Mouse (Mus musculus) liver, embryonic 14.5 days (tissue): ENCODE measurements at regions not wholly inside any gene's neighbourhood (a gene's known extent, or its start where the extent isn't known, plus 50 kb on each side); places are given as distances from the start of the nearest gene placed in this dataset.

Source experiments
- ATAC-seq: fragments of 200-750 bp; cut with Nextera tagmentation; 2 replicates; pipeline ENCODE4 v1.8.0; 2017; ENCODE audit warnings: moderate number of reproducible peaks, mild to moderate bottlenecking, moderate library complexity; ENCODE audit not compliant: insufficient read depth
- DNase-seq, 3 experiments: peaks; one replicate each; pipeline ENCODE4 v3.0.0-alpha.2; 2012 to 2013; ENCODE audit warnings: low read depth in 3 of 3, low spot score in 3 of 3
- H3K27ac ChIP-seq: fragments of 300-500 bp; sonication (generic); 2 replicates; pipeline ENCODE4 v1.5.1; 2014; ENCODE audit warnings: moderate library complexity, mild to moderate bottlenecking, control low read depth, inconsistent platforms
- H3K27me3 ChIP-seq: fragments of 300-500 bp; sonication (generic); 2 replicates; pipeline ENCODE4 v1.6.1; 2014; ENCODE audit warnings: mild to moderate bottlenecking, low read length, moderate library complexity; ENCODE audit not compliant: control insufficient read depth, insufficient read depth
- H3K36me3 ChIP-seq: fragments of 300-500 bp; sonication (generic); replicated peaks from 2 replicates; pipeline ENCODE4 v1.6.1; 2014; ENCODE audit warnings: low read depth; ENCODE audit not compliant: control insufficient read depth, insufficient read depth
- H3K4me1 ChIP-seq, 2 experiments: fragments of 200-500 bp in 1 of 2; fragments of 300-500 bp in 1 of 2; sonication (generic) in 1 of 2; replicated peaks; 2 replicates each; pipeline ENCODE4 v1.6.1; 2012 to 2014; ENCODE audit warnings: antibody characterized with exemption in 1 of 2, inconsistent platforms in 1 of 2, low read length in 1 of 2; ENCODE audit not compliant: control insufficient read depth in 2 of 2, insufficient read depth in 2 of 2
- H3K4me2 ChIP-seq: fragments of 300-500 bp; sonication (generic); 2 replicates; pipeline ENCODE4 v1.6.1; 2014; ENCODE audit warnings: low read depth, mild to moderate bottlenecking, control low read depth, moderate library complexity
- H3K4me3 ChIP-seq, 2 experiments: fragments of 200-500 bp in 1 of 2; fragments of 300-500 bp in 1 of 2; sonication (generic) in 1 of 2; 2 replicates each; pipeline ENCODE4 v1.5.1; 2012 to 2014; ENCODE audit warnings: low read depth in 2 of 2, low read length in 2 of 2, mild to moderate bottlenecking in 2 of 2, control low read depth in 1 of 2, inconsistent platforms in 1 of 2, moderate library complexity in 1 of 2; ENCODE audit not compliant: insufficient read depth in 1 of 2
- H3K9ac ChIP-seq: fragments of 300-500 bp; sonication (generic); replicated peaks from 2 replicates; pipeline ENCODE4 v1.6.1; 2014; ENCODE audit warnings: mild to moderate bottlenecking, control low read depth, moderate library complexity
- H3K9me3 ChIP-seq: fragments of 300-500 bp; sonication (generic); 2 replicates; pipeline ENCODE4 v1.6.1; 2016; ENCODE audit warnings: low read length, mixed read lengths; ENCODE audit not compliant: control insufficient read depth
- CTCF ChIP-seq: IDR thresholded peaks from 2 replicates; pipeline ENCODE4 v1.5.1; 2016; ENCODE audit warnings: antibody characterized with exemption, low read depth, control low read depth
- EP300 ChIP-seq: IDR thresholded peaks from 2 replicates; pipeline ENCODE4 v1.6.1; 2016; ENCODE audit warnings: antibody characterized with exemption, low read depth
- WGBS: fragments of 180-500 bp; shearing (Covaris S2); extraction: QIAGEN DNeasy Blood & Tissue Kit; methylation state at CpG from one replicate; pipeline ENCODE4 v1.1.7; 2014; ENCODE audit not compliant: insufficient replicate concordance; 5-methylcytosine and 5-hydroxymethylcytosine counted together

- Histone ChIP-seq H3K4me3 (no peak overlapping the region), H3K4me2 (no peak overlapping the region), H3K27me3 (no peaks in the 10 kb centered on the region), H3K4me1 (peaks cover 0 to 2% of the 10 kb centered on the region in 2 experiments; a peak in 1 of 4 replicates), H3K27ac (no peak overlapping the region), H3K9me3 (no peaks in the 10 kb centered on the region), H3K36me3 (no peaks in the 10 kb centered on the region), H3K9ac (no peak overlapping the region)
- no peak for ATAC-seq
- WGBS: 17% methylated on average over 5 of the region's 5 CpGs
- DNase-seq: no peak
- TF ChIP-seq CTCF: no peak
- TF ChIP-seq EP300: no peak
These were observed 293.9 kb downstream of the Cdh26 start for GRCm38 (mm10) chr2:178724228-178724627.

GRCm38 (mm10) chr2:178727930-178728793 is 297.8 kb downstream of the Cdh26 start:
- no peak overlapping the region for H3K4me3 ChIP-seq
- no peak overlapping the region for H3K27ac ChIP-seq
- TF ChIP-seq CTCF: no peak
- no peak for TF ChIP-seq EP300
- no peaks in the 10 kb centered on the region for H3K9me3 ChIP-seq
- H3K9ac ChIP-seq: no peak overlapping the region
- H3K27me3 ChIP-seq: no peaks in the 10 kb centered on the region
- H3K4me1 ChIP-seq: peaks cover 0 to 2% of the 10 kb centered on the region in 2 experiments; a peak in 1 of 4 replicates
- WGBS: 8% methylated on average over 17 of the region's 17 CpGs
- DNase-seq (no peak), ATAC-seq (no peak)
- no peak overlapping the region for H3K4me2 ChIP-seq
- no peaks in the 10 kb centered on the region for H3K36me3 ChIP-seq

GRCm38 (mm10) chr2:178728794-178729120 is 298.4 kb downstream of the Cdh26 start:
- H3K9ac ChIP-seq: no peak overlapping the region
- H3K9me3 ChIP-seq: no peaks in the 10 kb centered on the region
- H3K36me3 ChIP-seq: no peaks in the 10 kb centered on the region
- ATAC-seq (no peak), DNase-seq (no peak)
- WGBS: 8% methylated on average over 7 of the region's 7 CpGs
- no peak overlapping the region for H3K4me2 ChIP-seq
- H3K27me3 ChIP-seq: no peaks in the 10 kb centered on the region
- TF ChIP-seq CTCF (no peak), EP300 (no peak)
- no peak overlapping the region for H3K4me3 ChIP-seq
- H3K27ac ChIP-seq: no peak overlapping the region
- peaks cover 0 to 2% of the 10 kb centered on the region in 2 experiments; a peak in 1 of 4 replicates for H3K4me1 ChIP-seq

- Histone ChIP-seq H3K4me1 (no peaks in the 10 kb centered on the region), H3K9me3 (no peaks in the 10 kb centered on the region), H3K27me3 (no peaks in the 10 kb centered on the region), H3K27ac (no peak overlapping the region), H3K4me3 (no peak overlapping the region), H3K4me2 (no peak overlapping the region), H3K9ac (no peak overlapping the region), H3K36me3 (no peaks in the 10 kb centered on the region)
- 10% methylated on average over 2 of the region's 2 CpGs for WGBS
- TF ChIP-seq EP300: no peak
- no peak for TF ChIP-seq CTCF
- DNase-seq (no peak), ATAC-seq (no peak)
These were observed 304.8 kb downstream of the Cdh26 start for GRCm38 (mm10) chr2:178735099-178735498.

- Histone ChIP-seq H3K4me2 (no peak overlapping the region), H3K9ac (no peak overlapping the region), H3K4me3 (no peak overlapping the region), H3K9me3 (no peaks in the 10 kb centered on the region), H3K27me3 (no peaks in the 10 kb centered on the region), H3K27ac (no peak overlapping the region), H3K36me3 (no peaks in the 10 kb centered on the region), H3K4me1 (no peaks in the 10 kb centered on the region)
- DNase-seq (no peak), ATAC-seq (no peak)
- WGBS: 41% methylated on average over 4 of the region's 4 CpGs
- no peak for TF ChIP-seq CTCF
These were observed 314.3 kb downstream of the Cdh26 start for GRCm38 (mm10) chr2:178744617-178745016.
